Comparison of ENCODE assay signal across 12 mouse cellular contexts in genomic region chr1:132271237-132271636, GRCm38 (mm10). TPM values are rescaled to one million over a fixed set of nuclear protein-coding genes. Genes with fewer than 3 reads are reported as not detected.
"Had no signal": no experiment of that assay in that cellular context is flagged by ENCODE, and none has a peak within 500 bp of the region (broad histone marks: within the 10 kb centered on the region; RNA-seq: fewer than 3 reads in every experiment).

No protein-coding gene starts in this region.

- DNase-seq: retina, postnatal 1 day; right cerebral cortex, adult 18-20 months; right cerebral cortex, postnatal 14 days; right cerebral cortex, postnatal 25 days; spleen, adult 18-20 months; thymus, adult 18-20 months; thymus, adult 2 months; thymus, postnatal 14 days; thymus, postnatal 25 days; thymus, postnatal 36 days; thymus, postnatal 4 days had no signal

RNA-seq across cellular contexts. Expression of gene Klhdc8a, which starts 27.2 kb away (rescaled TPM):
- total RNA-seq: neutrophil, adult 5-6 weeks had no signal

RNA-seq across cellular contexts. Expression of gene Gm10188, which starts 41.7 kb away (rescaled TPM):
- total RNA-seq: neutrophil, adult 5-6 weeks had no signal
